Mouse (Mus musculus): ENCODE measurements around the gene Slc30a4. TPM values are rescaled to one million over a fixed set of nuclear protein-coding genes. Genes with fewer than 3 reads are reported as not detected.

Slc30a4 gene
- total and polyA plus RNA-seq, 3 experiments = 9.0 to 20.5 (median 11.4) TPM

- no peaks in the 10 kb centered on the region for H3K9me3 ChIP-seq (replicated peaks; ENCODE audit: low read length)
- H3K79me2 ChIP-seq (replicated peaks; ENCODE audit: control insufficient read depth, extremely low read depth, insufficient read depth, poor library complexity, severe bottlenecking) = no peaks in the 10 kb centered on the region
- H3K4me2 ChIP-seq (ENCODE audit: insufficient read depth, low read depth, poor library complexity, severe bottlenecking) = no peak overlapping the region
- no peak overlapping the region for H3K9ac ChIP-seq (ENCODE audit: insufficient read depth, low read depth)
- H3K4me3 ChIP-seq (replicated peaks in 1 of 3; ENCODE audit: low read depth in 2 of 3, low read length in 2 of 3, poor library complexity in 1 of 3) = no peak overlapping the region
- no peak for DNase-seq (ENCODE audit: extremely low read depth)
- no peak for TF ChIP-seq GABPA (IDR thresholded peaks at IDR 0.05; ENCODE audit: insufficient replicate concordance, low read depth, low read length)
- no peak for TF ChIP-seq MAFK (IDR thresholded peaks at IDR 0.05; ENCODE audit: insufficient replicate concordance, low read length)
- TF ChIP-seq SMC3 (IDR thresholded peaks at IDR 0.05; ENCODE audit: low read depth, low read length) = no peak
- no peak for TF ChIP-seq ELF1 (IDR thresholded peaks at IDR 0.05; ENCODE audit: low read depth, low read length)
- no peak for TF ChIP-seq MAZ (IDR thresholded peaks at IDR 0.05; ENCODE audit: low read depth, low read length)
- TF ChIP-seq USF1 (IDR thresholded peaks at IDR 0.05; ENCODE audit: low read depth, low read length) = no peak
- no peak for TF ChIP-seq HCFC1 (IDR thresholded peaks at IDR 0.05; ENCODE audit: low read depth, low read length)
- no peak for TF ChIP-seq TCF12 (IDR thresholded peaks at IDR 0.05; ENCODE audit: low read depth, low read length)
- no peak for TF ChIP-seq E2F4 (IDR thresholded peaks at IDR 0.05; ENCODE audit: insufficient replicate concordance, low read depth, low read length)
- TF ChIP-seq ZMIZ1 (IDR thresholded peaks at IDR 0.05; ENCODE audit: low read depth, low read length) = no peak
- TF ChIP-seq PAX5 (IDR thresholded peaks at IDR 0.05; ENCODE audit: low read length) = no peak
- TF ChIP-seq ZNF384 (IDR thresholded peaks at IDR 0.05; ENCODE audit: low read depth, low read length) = no peak
- TF ChIP-seq MAX (IDR thresholded peaks at IDR 0.05; ENCODE audit: low read length) = no peak
- TF ChIP-seq MEF2A (IDR thresholded peaks at IDR 0.05; ENCODE audit: borderline replicate concordance, low read depth, low read length) = no peak
- TF ChIP-seq BHLHE40 (IDR thresholded peaks at IDR 0.05; ENCODE audit: low read depth, low read length) = no peak
- no peak for TF ChIP-seq ZC3H11A (IDR thresholded peaks at IDR 0.05; ENCODE audit: low read depth, low read length)
- TF ChIP-seq POLR2AphosphoS2 (IDR thresholded peaks at IDR 0.05; ENCODE audit: low read depth, low read length) = no peak
- no peak for TF ChIP-seq MYC (IDR thresholded peaks at IDR 0.05; ENCODE audit: low read depth, low read length)
- no peak for TF ChIP-seq NELFE (IDR thresholded peaks at IDR 0.05; ENCODE audit: low read depth, low read length)
- in situ Hi-C loops (cut with MboI; ENCODE audit: low pct_ligation_motif_present, low pct_unique_long_range_greater_than_20kb, low sequenced_read_pairs) (no loop called here), dilution Hi-C loops (cut with MboI; ENCODE audit: extremely low pct_ligation_motif_present, extremely low pct_unique_long_range_greater_than_20kb, low sequenced_read_pairs) (no loop called here)
- H3K27ac ChIP-seq (ENCODE audit: insufficient read depth, low read depth) = no peak overlapping the region
- H3K4me1 ChIP-seq (ENCODE audit: control insufficient read depth in 1 of 2, insufficient read depth in 2 of 2) = peaks cover 0 to 14% of the 10 kb centered on the region in 2 experiments; a peak in 3 of 4 replicates
- H3K27me3 ChIP-seq (replicated peaks) = peaks cover 1% of the 10 kb centered on the region
- H3K36me3 ChIP-seq (replicated peaks in 1 of 2; ENCODE audit: control insufficient read depth in 1 of 2, insufficient read depth in 1 of 2, low read length in 1 of 2) = no peaks in the 10 kb centered on the region
Measured at GRCm38 (mm10) chr2:122709156-122709555, 6.7 kb upstream of the Slc30a4 start.

- dilution Hi-C loops (cut with MboI; ENCODE audit: extremely low pct_ligation_motif_present, extremely low pct_unique_long_range_greater_than_20kb, low sequenced_read_pairs) = no loop called here
Measured at GRCm38 (mm10) chr2:122708080-122708479, 5.6 kb upstream of the Slc30a4 start.

More at GRCm38 (mm10) chr2:122708080-122708479, 5.6 kb upstream of the Slc30a4 start:
- Histone ChIP-seq H3K36me3 (replicated peaks in 1 of 2; ENCODE audit: control insufficient read depth in 1 of 2, insufficient read depth in 1 of 2, low read length in 1 of 2) (no peaks in the 10 kb centered on the region), H3K4me2 (ENCODE audit: insufficient read depth, low read depth, poor library complexity, severe bottlenecking) (no peak overlapping the region), H3K27me3 (replicated peaks) (peaks cover 12% of the 10 kb centered on the region), H3K79me2 (replicated peaks; ENCODE audit: control insufficient read depth, extremely low read depth, insufficient read depth, poor library complexity, severe bottlenecking) (no peaks in the 10 kb centered on the region), H3K4me3 (replicated peaks in 1 of 3; ENCODE audit: low read depth in 2 of 3, low read length in 2 of 3, poor library complexity in 1 of 3) (no peak overlapping the region), H3K27ac (ENCODE audit: insufficient read depth, low read depth) (no peak overlapping the region), H3K9ac (ENCODE audit: insufficient read depth, low read depth) (no peak overlapping the region), H3K4me1 (ENCODE audit: control insufficient read depth in 1 of 2, insufficient read depth in 2 of 2) (peaks cover 0 to 14% of the 10 kb centered on the region in 2 experiments; a peak in 3 of 4 replicates), H3K9me3 (replicated peaks; ENCODE audit: low read length) (no peaks in the 10 kb centered on the region)
- TF ChIP-seq CTCF (conservative IDR thresholded peaks at IDR 0.05 in 1 of 2, IDR thresholded peaks at IDR 0.05 in 1 of 2; ENCODE audit: low read depth in 2 of 2, low read length in 2 of 2) (no peak), JUN (IDR thresholded peaks at IDR 0.05; ENCODE audit: insufficient read depth, low read depth, low read length) (no peak), ELF1 (IDR thresholded peaks at IDR 0.05; ENCODE audit: low read depth, low read length) (no peak), RCOR1 (conservative IDR thresholded peaks at IDR 0.05; ENCODE audit: low read depth, low read length) (no peak), ZC3H11A (IDR thresholded peaks at IDR 0.05; ENCODE audit: low read depth, low read length) (no peak), POLR2A (IDR thresholded peaks at IDR 0.05; ENCODE audit: low read depth, low read length) (no peak), MAX (IDR thresholded peaks at IDR 0.05; ENCODE audit: low read length) (no peak), JUND (conservative IDR thresholded peaks at IDR 0.05; ENCODE audit: low read depth, low read length) (no peak), NRF1 (IDR thresholded peaks at IDR 0.05; ENCODE audit: low read depth, low read length) (no peak), ETS1 (conservative IDR thresholded peaks at IDR 0.05; ENCODE audit: low read depth, low read length) (no peak), ZMIZ1 (IDR thresholded peaks at IDR 0.05; ENCODE audit: low read depth, low read length) (no peak), HCFC1 (IDR thresholded peaks at IDR 0.05; ENCODE audit: low read depth, low read length) (no peak), MXI1 (IDR thresholded peaks at IDR 0.05; ENCODE audit: low read depth, low read length) (no peak), MAZ (IDR thresholded peaks at IDR 0.05; ENCODE audit: low read depth, low read length) (no peak)
- DNase-seq (ENCODE audit: extremely low read depth) = no peak
- in situ Hi-C loops (cut with MboI; ENCODE audit: low pct_ligation_motif_present, low pct_unique_long_range_greater_than_20kb, low sequenced_read_pairs) = no loop called here
